Mouse (Mus musculus) central nervous system, embryonic 18 days (tissue): ENCODE results near the gene Fndc8. TPM values are rescaled to one million over a fixed set of nuclear protein-coding genes. Genes with fewer than 3 reads are reported as not detected.

Experiments
- polyA plus RNA-seq: library from polyadenylated mRNA; depleted of rRNA; stranded (reverse); fragments of >200 nt; gene quantifications from 2 replicates; pipeline ENCODE4 v1.2.3, GENCODE M21; 2012; rRNA removed

Gene Fndc8
- 0.03 TPM in 1 of 2 replicates, not detected in the other for polyA plus RNA-seq

DNA sequence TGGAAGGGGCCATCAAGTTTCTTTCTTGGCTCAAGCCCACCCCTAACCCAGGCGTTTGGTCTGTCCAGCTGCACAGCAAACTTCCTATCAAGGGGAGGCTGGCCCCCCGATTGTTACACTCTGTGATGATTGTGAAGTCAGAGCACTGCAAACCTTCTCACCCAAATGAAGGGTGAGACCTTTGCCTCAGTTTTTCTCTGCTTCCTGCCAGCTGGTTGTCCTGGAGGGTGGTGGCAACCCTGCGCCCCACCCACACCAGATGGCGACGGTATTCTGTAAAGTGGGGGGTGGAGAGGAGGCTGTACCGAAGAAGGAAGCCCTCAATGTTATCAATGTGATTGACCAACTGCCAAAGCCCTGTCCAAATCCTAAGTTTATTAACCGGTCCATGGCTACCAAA is at the start of gene Fndc8:
Gene Fndc8 (plus strand): TSS at position 189 of the 400 bp plus-strand sequence.

DNA sequence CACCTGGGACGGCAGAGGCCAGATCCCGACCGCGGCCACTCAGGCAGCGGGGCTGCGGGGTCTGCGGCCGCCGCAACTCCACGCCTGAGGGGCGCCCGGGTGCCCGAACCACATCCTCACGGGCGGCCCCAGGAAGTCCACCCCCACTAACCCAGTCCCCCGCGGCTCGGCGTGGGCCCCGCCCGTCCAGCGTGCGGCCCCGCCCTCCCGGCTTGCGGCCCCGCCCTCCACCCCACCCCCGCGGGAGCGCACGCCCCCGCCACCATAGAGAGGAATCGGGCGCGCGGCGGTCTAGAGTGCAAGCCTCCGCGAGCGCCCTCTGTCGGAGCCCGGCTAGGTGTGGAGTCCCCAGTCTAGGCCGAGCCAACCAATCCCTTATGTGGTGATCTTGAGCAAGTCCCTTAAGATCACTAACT is 20.9 kb upstream of the Fndc8 start, which contains the start of gene Rffl:
Gene Rffl (minus strand): TSS at position 180 of the 416 bp plus-strand sequence.

DNA sequence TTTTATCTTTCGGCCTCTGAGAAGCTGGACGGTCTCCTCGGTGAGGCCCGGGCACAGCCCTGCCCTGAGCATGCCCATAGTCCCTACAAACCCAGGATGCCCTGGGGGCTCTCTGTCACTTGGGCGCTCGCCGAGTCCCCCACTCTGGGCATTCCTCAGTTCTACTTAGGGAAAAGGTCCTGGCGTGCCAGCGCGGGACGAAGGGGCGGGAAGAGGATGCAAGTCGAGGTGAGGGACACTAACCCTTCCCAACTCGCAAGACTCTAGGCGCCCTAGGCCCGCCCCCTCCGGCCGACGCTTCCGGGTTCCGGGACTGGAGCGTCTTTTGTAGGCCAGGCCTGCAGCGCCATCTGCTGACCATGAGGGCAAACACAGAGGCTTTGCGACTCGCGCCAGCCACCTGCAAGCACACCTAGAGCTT is 1.6 kb upstream of the Fndc8 start, which contains the start of gene Rad51d:
Gene Rad51d (minus strand): TSS at position 273 of the 421 bp plus-strand sequence.

DNA sequence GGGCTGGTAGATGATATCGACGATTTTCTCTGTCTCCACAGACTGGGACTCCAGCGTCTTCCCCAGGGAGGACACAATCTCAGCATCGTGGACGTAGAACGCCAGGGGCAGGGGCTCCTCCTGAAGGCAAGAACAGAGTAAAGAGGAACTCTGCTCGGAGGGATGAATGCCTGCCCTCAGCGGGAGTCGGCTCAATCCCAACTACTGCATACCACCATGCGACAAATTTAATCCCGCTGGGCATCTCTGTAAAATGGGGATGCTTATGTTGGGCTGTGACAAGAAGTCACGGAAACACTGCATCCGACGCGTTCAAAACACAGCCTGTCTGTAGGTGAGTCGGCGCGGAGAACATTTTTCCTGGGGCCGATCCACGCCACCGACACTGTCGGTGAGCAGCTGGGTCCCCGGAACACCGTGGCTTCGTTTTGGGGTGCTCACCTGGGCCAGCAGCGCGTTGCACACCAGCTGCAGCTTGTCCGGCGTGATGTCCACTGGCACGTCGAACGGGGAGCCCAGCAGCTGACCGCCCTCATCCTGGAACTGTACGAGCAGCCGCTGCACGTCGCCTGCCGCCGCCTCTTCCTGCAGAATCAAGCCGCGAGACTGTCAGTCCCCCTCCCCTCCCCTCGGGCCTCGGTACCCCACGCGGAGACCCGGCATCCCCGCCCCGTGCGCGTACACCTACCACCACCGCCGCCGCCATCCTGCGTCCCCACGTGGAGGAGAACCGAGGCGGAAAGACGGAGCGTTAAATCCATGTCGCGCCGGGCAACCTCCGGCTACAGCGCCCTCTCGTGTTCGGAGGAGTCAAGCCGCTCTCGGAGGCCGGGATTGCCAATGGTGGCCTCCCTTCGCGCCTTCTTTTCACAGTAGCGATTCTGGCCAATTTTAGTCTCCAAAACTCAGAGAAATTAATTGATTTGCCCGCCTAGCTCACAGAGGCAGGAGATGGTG is 16.0 kb downstream of the Fndc8 start, which contains the start of gene Nle1:
Gene Nle1 (minus strand): TSS at position 761 of the 957 bp plus-strand sequence.

DNA sequence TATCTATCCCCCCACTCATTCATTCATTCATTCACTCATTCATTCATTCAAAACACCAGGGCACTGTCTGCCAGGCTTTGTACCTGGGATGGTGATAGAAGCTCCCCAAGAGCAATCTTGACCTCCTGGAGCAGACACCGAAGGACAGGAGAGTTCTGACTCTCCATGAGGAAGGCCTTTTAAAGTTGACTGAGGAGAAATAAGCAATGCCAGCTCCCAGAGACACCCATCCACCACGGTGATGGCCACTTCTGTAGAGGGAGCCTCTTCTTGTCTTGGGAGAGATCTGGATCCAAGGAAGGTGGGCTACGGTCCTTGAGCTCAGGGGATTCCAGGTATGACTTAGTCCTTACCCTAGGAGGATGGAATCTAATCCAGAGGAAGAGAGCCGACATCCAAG is 18.3 kb downstream of the Fndc8 start, which contains the start of gene Unc45b:
Gene Unc45b (plus strand): TSS at position 301 of the 400 bp plus-strand sequence.

Other genes starting within 250 kb of the Fndc8 start
- gene Cct6b, start 127.8 kb upstream of the Fndc8 start, polyA plus RNA-seq, result 0.25 TPM in 2 replicates
- gene Zfp830, start 127.8 kb upstream of the Fndc8 start, polyA plus RNA-seq, result 16.0 and 17.5 TPM in 2 replicates
- gene Lig3, start 111.0 kb upstream of the Fndc8 start, polyA plus RNA-seq, result 37.2 and 37.7 TPM in 2 replicates
- gene Rffl, start 20.9 kb upstream of the Fndc8 start, polyA plus RNA-seq, result 3.9 and 4.7 TPM in 2 replicates
- gene Rad51d, start 1.5 kb upstream of the Fndc8 start, polyA plus RNA-seq, result 11.3 and 12.3 TPM in 2 replicates
- 70.7 and 73.3 TPM in 2 replicates for gene Nle1, start 16.3 kb downstream of the Fndc8 start, polyA plus RNA-seq
- gene Unc45b, start 18.4 kb downstream of the Fndc8 start, polyA plus RNA-seq, result 1.7 and 2.4 TPM in 2 replicates
- 2.0 and 2.3 TPM in 2 replicates for gene Slfn5, start 59.2 kb downstream of the Fndc8 start, polyA plus RNA-seq
- gene Slfn9, start 99.7 kb downstream of the Fndc8 start, polyA plus RNA-seq, result 1.1 and 1.6 TPM in 2 replicates
- 0.28 and 0.32 TPM in 2 replicates for gene Slfn8, start 128.7 kb downstream of the Fndc8 start, polyA plus RNA-seq
- gene Slfn2, start 173.0 kb downstream of the Fndc8 start, polyA plus RNA-seq, result 1.00 and 1.4 TPM in 2 replicates
- gene Slfn1, start 224.7 kb downstream of the Fndc8 start, polyA plus RNA-seq, result 0.10 and 0.13 TPM in 2 replicates